Mouse (Mus musculus) layer of hippocampus, adult 8-10 months (tissue): ENCODE measurements around the gene Gpr150. TPM values are rescaled to one million over a fixed set of nuclear protein-coding genes. Genes with fewer than 3 reads are reported as not detected.

Experiments
- DNase-seq, 2 experiments: peaks; one replicate each; pipeline ENCODE4 v3.0.0; 2022; ENCODE audit warnings: low spot score in 2 of 2
- total RNA-seq, 4 experiments: library from RNA; stranded (reverse); gene quantifications; 2 replicates each; pipeline ENCODE4 v1.2.4; 2022

Gpr150 gene
- total RNA-seq, 4 experiments from 2014 or later: 2.2 to 2.9 (median 2.6) TPM

- DNase-seq: no peak
These were observed 42.3 kb downstream of the Gpr150 start for GRCm38 (mm10) chr13:76014511-76014910.

Other genes starting within 250 kb of the Gpr150 start
- gene Glrx, start 217.1 kb downstream of the Gpr150 start, total RNA-seq: 10 to 100 TPM; 46.3 to 54.2 (median 48.7) TPM
- 10 to 100 TPM; 16.1 to 18.6 (median 17.1) TPM for gene Rhobtb3, start 113.1 kb downstream of the Gpr150 start, total RNA-seq
- gene Spata9, start 89.8 kb downstream of the Gpr150 start, total RNA-seq: not detected
- 10 to 100 TPM; 16.3 to 21.6 (median 17.2) TPM for gene Rfesd, start 38.3 kb downstream of the Gpr150 start, total RNA-seq
- gene Arsk, start 41.7 kb upstream of the Gpr150 start, total RNA-seq: 10 to 100 TPM in 3 of 4 experiments, 1 to 10 TPM in 1; 7.7 to 11.5 (median 10.8) TPM
- gene Ttc37, start 41.7 kb upstream of the Gpr150 start, total RNA-seq: 10 to 100 TPM; 17.4 to 26.8 (median 21.7) TPM
- not detected for gene Fam81b, start 248.1 kb upstream of the Gpr150 start, total RNA-seq